Mouse (Mus musculus): ENCODE measurements around the gene Ring1. TPM values are rescaled to one million over a fixed set of nuclear protein-coding genes. Genes with fewer than 3 reads are reported as not detected.
A peak's percentile ranks its signal among the peaks of the same experiment; 100 is the strongest.
"Not testable (repeated sequence)": the region's sequence is repeated elsewhere in the genome, so short reads cannot be mapped to it uniquely, and the experiment has no call there.

Gene Ring1
- polyA plus RNA-seq, 1 experiment: 80.9 TPM

- DNase-seq (ENCODE audit: extremely low spot score in 1 of 2, low spot score in 1 of 2): no peak
Measured at GRCm38 (mm10) chr17:34029150-34029889, 4.8 kb upstream of the Ring1 start.

- no peak for DNase-seq (ENCODE audit: extremely low spot score in 1 of 2, low spot score in 1 of 2)
Measured at GRCm38 (mm10) chr17:34028501-34029149, 4.1 kb upstream of the Ring1 start.

- peak; percentile 87 to 91 for DNase-seq (ENCODE audit: extremely low spot score in 1 of 2, low spot score in 1 of 2)
Measured at GRCm38 (mm10) chr17:34027656-34028223, 3.3 kb upstream of the Ring1 start, which contains the start of gene H2-Ke6. TSS of gene H2-Ke6 (minus strand) at chr17:34028060.

- DNase-seq (ENCODE audit: extremely low spot score in 1 of 2, low spot score in 1 of 2): no peak
Measured at GRCm38 (mm10) chr17:34026917-34027655, 2.6 kb upstream of the Ring1 start.

GRCm38 (mm10) chr17:34026221-34026620 lies 1.7 kb upstream of the Ring1 start:
- no peak for DNase-seq (ENCODE audit: extremely low spot score in 1 of 2, low spot score in 1 of 2)

GRCm38 (mm10) chr17:34025756-34026151 lies 1.3 kb upstream of the Ring1 start:
- DNase-seq (ENCODE audit: extremely low spot score in 1 of 2, low spot score in 1 of 2): no peak

- no peak for DNase-seq (ENCODE audit: extremely low spot score in 1 of 2, low spot score in 1 of 2)
Measured at GRCm38 (mm10) chr17:34024861-34025755, 628 bp upstream of the Ring1 start.

GRCm38 (mm10) chr17:34023678-34024077 lies 802 bp downstream of the Ring1 start:
- DNase-seq (ENCODE audit: extremely low spot score in 1 of 2, low spot score in 1 of 2): no peak

GRCm38 (mm10) chr17:34022987-34023386 lies 1.5 kb downstream of the Ring1 start:
- DNase-seq (ENCODE audit: extremely low spot score in 1 of 2, low spot score in 1 of 2): no peak

GRCm38 (mm10) chr17:34022414-34022783 lies 2.1 kb downstream of the Ring1 start:
- DNase-seq (ENCODE audit: extremely low spot score in 1 of 2, low spot score in 1 of 2): no peak

GRCm38 (mm10) chr17:34021539-34022413 lies 2.7 kb downstream of the Ring1 start:
- DNase-seq (ENCODE audit: extremely low spot score in 1 of 2, low spot score in 1 of 2): no peak

GRCm38 (mm10) chr17:34013436-34013835 lies 11.0 kb downstream of the Ring1 start:
- no peak for DNase-seq (ENCODE audit: extremely low spot score in 1 of 2, low spot score in 1 of 2)

GRCm38 (mm10) chr17:34010156-34010555 lies 14.3 kb downstream of the Ring1 start:
- no peak for DNase-seq (ENCODE audit: extremely low spot score in 1 of 2, low spot score in 1 of 2)

GRCm38 (mm10) chr17:34006570-34006969 lies 17.9 kb downstream of the Ring1 start:
- DNase-seq (ENCODE audit: extremely low spot score in 1 of 2, low spot score in 1 of 2): no peak

GRCm38 (mm10) chr17:34003426-34003825 lies 21.1 kb downstream of the Ring1 start:
- peak in 1 of 2 experiments; percentile 52 for DNase-seq (ENCODE audit: extremely low spot score in 1 of 2, low spot score in 1 of 2)

GRCm38 (mm10) chr17:34000796-34001195 lies 23.7 kb downstream of the Ring1 start:
- DNase-seq (ENCODE audit: extremely low spot score in 1 of 2, low spot score in 1 of 2): not testable (repeated sequence)

- peak; percentile 56 to 73 for DNase-seq (ENCODE audit: extremely low spot score in 1 of 2, low spot score in 1 of 2)
Measured at GRCm38 (mm10) chr17:34000150-34000537, 24.3 kb downstream of the Ring1 start, which contains the start of gene H2-K1. TSS of gene H2-K1 (minus strand) at chr17:34000347.

GRCm38 (mm10) chr17:33999341-34000149 lies 24.9 kb downstream of the Ring1 start:
- no peak for DNase-seq (ENCODE audit: extremely low spot score in 1 of 2, low spot score in 1 of 2)
